Mouse (Mus musculus): ENCODE results near the gene Grm7.

Gene Grm7

GRCm38 (mm10) chr6:110868311-110868710, 222.9 kb downstream of the Grm7 start:
- in situ Hi-C loops (cut with MboI, MseI) = no loop called here

GRCm38 (mm10) chr6:110982013-110982412, 336.6 kb downstream of the Grm7 start:
- in situ Hi-C loops (cut with MboI, MseI) = no loop called here

DNA sequence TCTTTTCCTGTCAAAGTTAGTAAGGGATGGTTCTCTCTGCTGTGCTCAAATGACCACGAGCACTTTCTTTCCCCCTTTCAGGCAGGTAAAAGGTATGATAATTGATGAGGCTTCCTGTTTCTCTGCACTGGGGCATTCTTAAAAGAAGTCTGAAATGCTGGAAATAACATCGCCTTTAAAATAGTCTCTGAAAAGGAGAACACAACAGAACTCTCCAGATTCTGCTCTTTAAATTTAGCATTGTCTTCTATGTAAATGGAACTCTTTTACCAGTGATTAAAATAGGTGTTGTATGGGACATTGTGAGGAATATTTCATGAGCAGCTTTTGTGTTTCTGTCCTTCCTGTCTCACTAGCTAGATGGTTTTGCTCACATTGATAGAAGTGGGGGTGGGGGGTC, 393.7 kb downstream of the Grm7 start:
- in situ Hi-C loops (cut with MboI, MseI) = loop anchor here (10.0 kb wide), 1 partner anchor 1654 kb away; no protein-coding TSS in a partner anchor

- in situ Hi-C loops (cut with MboI, MseI) = no loop called here
Measured at GRCm38 (mm10) chr6:111045896-111046295, 400.5 kb downstream of the Grm7 start.

DNA sequence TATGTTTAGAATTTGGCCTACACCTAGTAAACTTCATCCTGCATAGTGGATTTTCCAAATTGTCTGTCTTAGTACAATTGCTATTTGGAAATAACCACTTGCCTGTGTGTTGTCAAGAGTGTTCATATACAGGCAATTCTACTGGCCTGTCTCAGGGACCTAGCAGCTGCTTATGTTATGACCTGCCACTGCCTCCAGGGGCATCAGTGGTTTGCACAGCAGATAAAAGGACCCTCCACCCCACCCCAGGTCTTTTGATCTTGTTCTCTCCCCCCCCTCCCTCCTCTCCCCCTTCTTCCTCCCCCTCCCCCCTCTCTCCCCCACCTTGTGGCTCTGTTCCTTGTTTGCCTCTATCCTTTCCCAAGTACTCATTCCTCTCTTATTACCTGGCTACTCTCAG, 403.9 kb downstream of the Grm7 start:
- in situ Hi-C loops (cut with MboI, MseI) = no loop called here

- in situ Hi-C loops (cut with MboI, MseI) = no loop called here
Measured at GRCm38 (mm10) chr6:111054001-111054975, 408.9 kb downstream of the Grm7 start.

- in situ Hi-C loops (cut with MboI, MseI) = no loop called here
Measured at GRCm38 (mm10) chr6:111057798-111058197, 412.4 kb downstream of the Grm7 start.

DNA sequence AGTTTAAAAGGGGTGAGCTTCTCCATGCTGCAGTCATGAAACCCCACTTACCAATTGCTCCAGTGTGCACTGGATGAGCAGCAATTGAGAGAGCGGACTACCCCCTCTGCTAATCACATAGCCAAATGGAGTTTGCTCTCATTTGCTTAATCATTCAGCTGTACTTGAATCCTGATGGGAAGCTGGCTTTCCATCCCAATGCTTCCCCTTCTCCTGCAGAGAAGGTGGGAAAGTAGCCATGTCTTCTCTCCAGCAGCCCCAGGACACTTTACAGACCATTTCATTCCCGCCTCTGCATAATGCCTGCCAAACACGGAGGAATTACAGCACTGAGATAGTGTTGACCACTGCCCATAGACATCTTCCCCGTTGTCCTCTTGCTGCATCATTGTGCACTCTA, 414.6 kb downstream of the Grm7 start:
- in situ Hi-C loops (cut with MboI, MseI) = no loop called here

- in situ Hi-C loops (cut with MboI, MseI) = loop anchor here (5.0 kb wide), 1 partner anchor 1103 kb away; no protein-coding TSS in a partner anchor
Measured at GRCm38 (mm10) chr6:111084569-111084968, 439.2 kb downstream of the Grm7 start.

DNA sequence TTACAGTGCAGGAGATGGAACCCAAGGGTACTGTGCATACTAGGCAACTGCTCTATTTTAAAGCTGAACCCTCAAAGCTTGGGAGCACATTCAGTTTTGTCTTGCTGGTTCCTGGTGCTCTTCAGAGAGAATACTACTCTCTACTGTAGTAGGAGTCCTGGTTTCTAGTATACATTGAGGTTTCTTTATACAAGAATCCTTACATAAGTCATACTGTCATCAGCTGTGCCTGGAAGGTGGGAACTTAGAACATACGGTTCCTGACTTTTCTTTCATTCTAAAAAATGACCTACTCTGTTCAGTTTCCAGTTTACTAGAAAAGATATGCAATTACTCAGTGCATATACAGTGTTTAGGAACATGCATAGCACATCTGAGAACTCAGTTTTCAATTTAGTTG, 449.4 kb downstream of the Grm7 start:
- in situ Hi-C loops (cut with MboI, MseI) = no loop called here

- in situ Hi-C loops (cut with MboI, MseI) = loop anchor here (5.0 kb wide), 1 partner anchor 78 kb away; no protein-coding TSS in a partner anchor
Measured at GRCm38 (mm10) chr6:111105485-111105884, 460.1 kb downstream of the Grm7 start.

- in situ Hi-C loops (cut with MboI, MseI) = no loop called here
Measured at GRCm38 (mm10) chr6:111161037-111161436, 515.7 kb downstream of the Grm7 start.

DNA sequence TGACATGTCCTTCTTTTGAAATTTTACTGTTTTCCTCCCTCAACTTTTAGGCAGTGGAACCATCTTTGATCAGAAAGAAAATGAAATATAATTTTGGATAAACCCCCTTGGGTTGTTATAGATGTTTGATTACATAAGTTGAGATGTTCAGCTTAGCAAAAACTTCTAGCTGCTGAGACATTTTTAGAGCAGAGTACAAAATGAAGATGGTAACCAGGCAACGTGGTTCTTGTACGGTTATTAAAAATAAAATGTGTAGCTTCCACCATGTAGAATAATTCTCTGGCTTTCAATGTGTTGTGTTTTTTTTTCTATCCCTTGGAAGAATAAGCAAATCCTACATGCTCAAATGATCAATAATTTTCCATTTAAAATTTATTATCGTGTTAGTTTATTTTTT, 550.0 kb downstream of the Grm7 start:
- in situ Hi-C loops (cut with MboI, MseI) = no loop called here

- in situ Hi-C loops (cut with MboI, MseI) = no loop called here
Measured at GRCm38 (mm10) chr6:111221083-111221729, 575.8 kb downstream of the Grm7 start.

- in situ Hi-C loops (cut with MboI, MseI) = no loop called here
Measured at GRCm38 (mm10) chr6:111255215-111255614, 609.8 kb downstream of the Grm7 start.

DNA sequence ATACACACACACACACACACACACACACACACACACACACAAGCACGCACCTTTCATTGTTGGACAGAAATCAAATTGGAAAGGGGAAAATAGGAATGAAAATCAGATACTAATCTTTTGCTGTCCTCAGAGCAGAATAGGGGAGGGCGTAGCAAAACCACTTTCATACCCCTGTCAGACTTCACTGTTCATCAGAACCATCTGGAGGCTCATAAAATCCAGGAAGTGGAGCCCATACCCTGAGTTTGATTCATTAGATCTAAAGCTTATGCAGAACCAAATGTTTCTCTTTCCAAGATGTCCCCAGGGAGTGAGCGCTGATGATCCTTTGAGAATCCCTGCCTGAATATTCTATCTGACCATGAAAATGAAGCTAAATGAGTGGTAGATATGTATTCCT, 611.6 kb downstream of the Grm7 start:
- in situ Hi-C loops (cut with MboI, MseI) = no loop called here

- in situ Hi-C loops (cut with MboI, MseI) = no loop called here
Measured at GRCm38 (mm10) chr6:111258256-111258655, 612.9 kb downstream of the Grm7 start.

GRCm38 (mm10) chr6:111261181-111261580, 615.8 kb downstream of the Grm7 start:
- in situ Hi-C loops (cut with MboI, MseI) = loop anchor here (10.0 kb wide), 1 partner anchor 506 kb away; no protein-coding TSS in a partner anchor

GRCm38 (mm10) chr6:111276657-111277056, 631.3 kb downstream of the Grm7 start:
- in situ Hi-C loops (cut with MboI, MseI) = no loop called here

DNA sequence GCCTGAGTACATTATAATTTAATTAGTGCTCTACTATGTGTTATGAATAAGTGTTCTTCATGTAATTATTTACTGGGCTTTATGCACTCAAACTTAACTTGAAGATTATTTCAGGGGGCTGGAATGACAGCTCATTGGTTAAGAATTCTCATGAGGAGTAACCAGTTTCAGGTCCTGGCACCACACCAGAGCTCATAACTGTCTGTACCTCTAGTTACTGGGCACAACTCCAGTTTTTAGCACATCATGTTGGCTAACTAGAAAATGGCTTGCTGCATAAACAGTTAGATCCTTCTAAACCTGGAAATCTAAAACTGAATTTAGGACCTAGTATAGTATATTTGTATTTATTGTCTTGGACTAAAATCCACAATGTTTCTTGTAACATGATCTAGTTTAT, 633.1 kb downstream of the Grm7 start:
- in situ Hi-C loops (cut with MboI, MseI) = no loop called here

GRCm38 (mm10) chr6:111293505-111294001, 648.2 kb downstream of the Grm7 start:
- in situ Hi-C loops (cut with MboI, MseI) = no loop called here

DNA sequence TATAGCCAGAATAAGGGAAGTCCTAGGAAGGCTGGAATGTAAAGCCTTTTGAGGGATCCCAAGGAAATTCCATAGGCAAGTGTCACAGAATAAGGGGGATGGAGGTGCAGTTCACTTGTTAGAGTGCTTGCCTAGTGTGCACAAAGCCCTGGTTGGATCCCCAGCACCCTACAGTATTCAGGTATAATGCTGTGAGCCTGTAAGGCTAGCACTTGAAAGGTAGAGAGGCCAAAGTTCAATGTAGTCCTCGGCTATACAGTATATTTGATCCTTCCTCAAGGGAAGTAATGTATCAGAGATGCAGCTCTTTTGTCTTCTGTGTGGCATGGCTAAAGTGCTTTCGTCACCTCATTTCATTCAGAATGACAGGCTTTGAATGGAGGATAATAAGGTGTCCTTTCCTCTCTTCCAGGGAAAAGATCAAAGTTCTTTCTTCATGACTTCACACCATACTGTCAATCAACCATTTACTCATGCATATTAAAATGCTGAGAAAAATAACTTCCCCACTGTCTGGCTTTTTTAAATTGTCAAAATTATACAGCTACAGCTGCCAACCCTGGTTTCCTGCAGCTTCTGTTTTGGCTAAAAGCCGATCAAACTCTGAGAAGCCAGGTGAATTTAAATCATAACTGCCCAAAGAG, 658.7 kb downstream of the Grm7 start:
- in situ Hi-C loops (cut with MboI, MseI) = no loop called here

All from T-helper 2 cell (primary cell).